8 mouse cellular contexts compared by ENCODE assay signal in genomic region chr12:112665445-112665844, GRCm38 (mm10). TPM values are rescaled to one million over a fixed set of nuclear protein-coding genes. Genes with fewer than 3 reads are reported as not detected.
DNase-seq lines count a peak whose midpoint lies in the region; ATAC-seq and TF ChIP-seq lines count a peak whose summit lies in the region.

No protein-coding gene starts in this region.

- peaks cover 12% of the 10 kb centered on the region for H3K36me3 ChIP-seq in neural tube, embryonic 11.5 days (ENCODE audit: control insufficient read depth, insufficient read depth, low read length)
- H3K36me3 ChIP-seq in forebrain, postnatal 0 days (ENCODE audit: insufficient read depth), result peaks cover 57% of the 10 kb centered on the region
- peaks cover 70% of the 10 kb centered on the region for H3K36me3 ChIP-seq in hindbrain, embryonic 14.5 days (replicated peaks; ENCODE audit: control insufficient read depth, insufficient read depth)
- H3K36me3 ChIP-seq in midbrain, embryonic 12.5 days, result peaks cover 86% of the 10 kb centered on the region

- H3K4me2 ChIP-seq in neural tube, embryonic 11.5 days (ENCODE audit: low read depth), result no peak overlapping the region
- 0 out of 2 replicates have a peak overlapping the region, but pooled peaks have one; percentile 4 for H3K4me2 ChIP-seq in forebrain, postnatal 0 days (ENCODE audit: low read depth)
- peak overlapping the region; percentile 27 for H3K4me2 ChIP-seq in hindbrain, embryonic 14.5 days (replicated peaks)
- H3K4me2 ChIP-seq in midbrain, embryonic 12.5 days (replicated peaks), result peak overlapping the region; percentile 35; the same call in 1 of the 2 replicates

- no peak overlapping the region; the same call in 1 of the 2 replicates for H3K9ac ChIP-seq in neural tube, embryonic 11.5 days (ENCODE audit: low read length)
- peak overlapping the region; percentile 25; the same call in 1 of the 2 replicates for H3K9ac ChIP-seq in forebrain, postnatal 0 days
- H3K9ac ChIP-seq in hindbrain, embryonic 14.5 days, result peak overlapping the region; percentile 9; the same call in 1 of the 2 replicates
- H3K9ac ChIP-seq in midbrain, embryonic 12.5 days (replicated peaks), result no peak overlapping the region

- peaks cover 57% of the 10 kb centered on the region for H3K4me1 ChIP-seq in neural tube, embryonic 11.5 days (ENCODE audit: control insufficient read depth, insufficient read depth, low read length)
- H3K4me1 ChIP-seq in forebrain, postnatal 0 days (ENCODE audit: insufficient read depth), result peaks cover 9% of the 10 kb centered on the region
- peaks cover 60% of the 10 kb centered on the region for H3K4me1 ChIP-seq in hindbrain, embryonic 14.5 days (replicated peaks; ENCODE audit: control insufficient read depth, insufficient read depth, low read length)
- peaks cover 81% of the 10 kb centered on the region for H3K4me1 ChIP-seq in midbrain, embryonic 12.5 days

- TF ChIP-seq CTCF in forebrain, postnatal 0 days (IDR thresholded peaks at IDR 0.05; ENCODE audit: low read depth), result no peak

- 62% methylated on average over 18 of the region's 18 CpGs for WGBS in neural tube, embryonic 11.5 days
- WGBS in forebrain, postnatal 0 days, result 8% methylated on average over 18 of the region's 18 CpGs
- WGBS in hindbrain, embryonic 14.5 days, result 31% methylated on average over 18 of the region's 18 CpGs
- 68% methylated on average over 18 of the region's 18 CpGs for WGBS in midbrain, embryonic 12.5 days

- ATAC-seq in neural tube, embryonic 11.5 days (ENCODE audit: insufficient read depth, low FRiP score, low TSS enrichment), result peak; percentile 20; the same call in 1 of the 2 replicates
- peak; percentile 38 for ATAC-seq in forebrain, postnatal 0 days
- ATAC-seq in hindbrain, embryonic 14.5 days (ENCODE audit: low FRiP score), result peak; percentile 16; the same call in 1 of the 2 replicates
- ATAC-seq in midbrain, embryonic 12.5 days (ENCODE audit: low FRiP score, low read depth), result no peak
- no peak for ATAC-seq in activated CD4-positive, CD25-positive, alpha-beta regulatory T cell, adult 4 months

- no peaks in the 10 kb centered on the region for H3K9me3 ChIP-seq in neural tube, embryonic 11.5 days (ENCODE audit: control insufficient read depth, low read length)
- H3K9me3 ChIP-seq in forebrain, postnatal 0 days (ENCODE audit: low read length), result no peaks in the 10 kb centered on the region
- no peaks in the 10 kb centered on the region for H3K9me3 ChIP-seq in hindbrain, embryonic 14.5 days (ENCODE audit: control insufficient read depth, low read length)
- H3K9me3 ChIP-seq in midbrain, embryonic 12.5 days, result no peaks in the 10 kb centered on the region

- no peak overlapping the region for H3K4me3 ChIP-seq in neural tube, embryonic 11.5 days (ENCODE audit: low read depth, low read length)
- H3K4me3 ChIP-seq in forebrain, postnatal 0 days (ENCODE audit: low read depth, low read length), result no peak overlapping the region
- no peak overlapping the region for H3K4me3 ChIP-seq in hindbrain, embryonic 14.5 days (replicated peaks; ENCODE audit: low read length)
- no peak overlapping the region; the same call in 1 of the 2 replicates for H3K4me3 ChIP-seq in midbrain, embryonic 12.5 days

- no peaks in the 10 kb centered on the region for H3K27me3 ChIP-seq in neural tube, embryonic 11.5 days (ENCODE audit: control insufficient read depth, insufficient read depth, low read length)
- no peaks in the 10 kb centered on the region for H3K27me3 ChIP-seq in forebrain, postnatal 0 days (ENCODE audit: insufficient read depth, low read length)
- no peaks in the 10 kb centered on the region for H3K27me3 ChIP-seq in hindbrain, embryonic 14.5 days (ENCODE audit: control insufficient read depth, insufficient read depth, low read length)
- H3K27me3 ChIP-seq in midbrain, embryonic 12.5 days, result no peaks in the 10 kb centered on the region

- peak overlapping the region; percentile 74 for H3K27ac ChIP-seq in neural tube, embryonic 11.5 days (ENCODE audit: low read depth, low read length)
- H3K27ac ChIP-seq in forebrain, postnatal 0 days (ENCODE audit: low read depth, low read length), result 0 out of 2 replicates have a peak overlapping the region, but pooled peaks have one; percentile 50
- peak overlapping the region; percentile 88 for H3K27ac ChIP-seq in hindbrain, embryonic 14.5 days
- H3K27ac ChIP-seq in midbrain, embryonic 12.5 days (replicated peaks), result peak overlapping the region; percentile 96

- peak; percentile 74 for DNase-seq in neural tube, embryonic 11.5 days (ENCODE audit: low spot score)
- no peak for DNase-seq in neural tube, embryonic 10.5 days (ENCODE audit: extremely low spot score, low spot score)
- peak; percentile 82 for DNase-seq in forebrain, postnatal 0 days
- DNase-seq in hindbrain, embryonic 14.5 days (ENCODE audit: low spot score), result peak; percentile 82
- DNase-seq in layer of hippocampus, postnatal 36 days, result peak; percentile 74 to 80
- DNase-seq in testis, postnatal 10 days (ENCODE audit: low spot score), result no peak

RNA-seq across cellular contexts. Expression of gene Akt1, which starts 9.2 kb away (rescaled TPM):
- 124 and 126 TPM in 2 replicates for polyA plus RNA-seq in neural tube, embryonic 11.5 days (2014; fragmentation: Nextera tagmentation; extraction: Ambion mirVana)
- 213 and 215 TPM in 2 replicates for total RNA-seq in forebrain, postnatal 0 days (2014; rRNA removed)
- 117 TPM in 2 replicates for polyA plus RNA-seq in forebrain, postnatal 0 days (2015; fragmentation: Nextera tagmentation; extraction: Ambion mirVana)
- 69.2 and 70.3 TPM in 2 replicates for polyA plus RNA-seq in hindbrain, embryonic 14.5 days (2014; fragmentation: Nextera tagmentation; extraction: Ambion mirVana)
- total RNA-seq in layer of hippocampus, postnatal 36 days (2021), result 100 to 1,000 TPM; 145 to 156 TPM
- polyA plus RNA-seq in midbrain, embryonic 12.5 days (2016; fragmentation: Nextera tagmentation; extraction: Ambion mirVana), result 74.7 and 80.0 TPM in 2 replicates
- 10 to 100 TPM; 17.3 to 23.5 TPM for polyA plus RNA-seq in activated CD4-positive, CD25-positive, alpha-beta regulatory T cell, adult 4 months (2017; shearing (Covaris generic))

RNA-seq across cellular contexts. Expression of gene Zbtb42, which starts 13.2 kb away (rescaled TPM):
- polyA plus RNA-seq in neural tube, embryonic 11.5 days (2014; fragmentation: Nextera tagmentation; extraction: Ambion mirVana), result 4.4 and 6.7 TPM in 2 replicates
- 1.0 and 3.5 TPM in 2 replicates for total RNA-seq in forebrain, postnatal 0 days (2014; rRNA removed)
- polyA plus RNA-seq in forebrain, postnatal 0 days (2015; fragmentation: Nextera tagmentation; extraction: Ambion mirVana), result 0.77 and 1.2 TPM in 2 replicates
- 2.2 and 4.7 TPM in 2 replicates for polyA plus RNA-seq in hindbrain, embryonic 14.5 days (2014; fragmentation: Nextera tagmentation; extraction: Ambion mirVana)
- under 1 TPM; 0.37 to 0.38 TPM for total RNA-seq in layer of hippocampus, postnatal 36 days (2021)
- 5.2 and 7.3 TPM in 2 replicates for polyA plus RNA-seq in midbrain, embryonic 12.5 days (2016; fragmentation: Nextera tagmentation; extraction: Ambion mirVana)
- 1 to 10 TPM; 2.2 to 2.6 TPM for polyA plus RNA-seq in activated CD4-positive, CD25-positive, alpha-beta regulatory T cell, adult 4 months (2017; shearing (Covaris generic))

RNA-seq across cellular contexts. Expression of gene Siva1, which starts 21.0 kb away (rescaled TPM):
- polyA plus RNA-seq in neural tube, embryonic 11.5 days (2014; fragmentation: Nextera tagmentation; extraction: Ambion mirVana), result 217 and 219 TPM in 2 replicates
- 28.0 and 31.4 TPM in 2 replicates for total RNA-seq in forebrain, postnatal 0 days (2014; rRNA removed)
- polyA plus RNA-seq in forebrain, postnatal 0 days (2015; fragmentation: Nextera tagmentation; extraction: Ambion mirVana), result 50.5 and 61.5 TPM in 2 replicates
- polyA plus RNA-seq in hindbrain, embryonic 14.5 days (2014; fragmentation: Nextera tagmentation; extraction: Ambion mirVana), result 54.2 and 58.4 TPM in 2 replicates
- total RNA-seq in layer of hippocampus, postnatal 36 days (2021), result 10 to 100 TPM; 20.2 to 24.0 TPM
- 133 and 150 TPM in 2 replicates for polyA plus RNA-seq in midbrain, embryonic 12.5 days (2016; fragmentation: Nextera tagmentation; extraction: Ambion mirVana)
- 10 to 100 TPM; 38.7 to 44.6 TPM for polyA plus RNA-seq in activated CD4-positive, CD25-positive, alpha-beta regulatory T cell, adult 4 months (2017; shearing (Covaris generic))

RNA-seq across cellular contexts. Expression of gene Adssl1, which starts 45.6 kb away (rescaled TPM):
- 4.6 and 4.7 TPM in 2 replicates for polyA plus RNA-seq in neural tube, embryonic 11.5 days (2014; fragmentation: Nextera tagmentation; extraction: Ambion mirVana)
- 1.8 and 2.2 TPM in 2 replicates for total RNA-seq in forebrain, postnatal 0 days (2014; rRNA removed)
- polyA plus RNA-seq in forebrain, postnatal 0 days (2015; fragmentation: Nextera tagmentation; extraction: Ambion mirVana), result 3.4 and 4.7 TPM in 2 replicates
- 5.3 and 5.5 TPM in 2 replicates for polyA plus RNA-seq in hindbrain, embryonic 14.5 days (2014; fragmentation: Nextera tagmentation; extraction: Ambion mirVana)
- total RNA-seq in layer of hippocampus, postnatal 36 days (2021), result 10 to 100 TPM; 11.9 to 12.6 TPM
- 1.5 and 1.9 TPM in 2 replicates for polyA plus RNA-seq in midbrain, embryonic 12.5 days (2016; fragmentation: Nextera tagmentation; extraction: Ambion mirVana)
- 1 to 10 TPM in 1 of 2 experiments, under 1 TPM in 1; 0.86 to 1.3 TPM for polyA plus RNA-seq in activated CD4-positive, CD25-positive, alpha-beta regulatory T cell, adult 4 months (2017; shearing (Covaris generic))

RNA-seq across cellular contexts. Expression of gene Cep170b, which starts 54.8 kb away (rescaled TPM):
- polyA plus RNA-seq in neural tube, embryonic 11.5 days (2014; fragmentation: Nextera tagmentation; extraction: Ambion mirVana), result 10.2 and 10.7 TPM in 2 replicates
- total RNA-seq in forebrain, postnatal 0 days (2014; rRNA removed), result 67.0 and 86.7 TPM in 2 replicates
- 22.4 and 31.6 TPM in 2 replicates for polyA plus RNA-seq in forebrain, postnatal 0 days (2015; fragmentation: Nextera tagmentation; extraction: Ambion mirVana)
- 39.5 and 41.9 TPM in 2 replicates for polyA plus RNA-seq in hindbrain, embryonic 14.5 days (2014; fragmentation: Nextera tagmentation; extraction: Ambion mirVana)
- total RNA-seq in layer of hippocampus, postnatal 36 days (2021), result 100 to 1,000 TPM; 171 to 189 TPM
- polyA plus RNA-seq in midbrain, embryonic 12.5 days (2016; fragmentation: Nextera tagmentation; extraction: Ambion mirVana), result 15.0 and 16.8 TPM in 2 replicates
- 1 to 10 TPM; 2.3 to 2.5 TPM for polyA plus RNA-seq in activated CD4-positive, CD25-positive, alpha-beta regulatory T cell, adult 4 months (2017; shearing (Covaris generic))

Comparison
In these comparisons a context has a peak if more than half of its experiments do, and no peak if none do; other contexts are left out.
1. DNase-seq: peak in neural tube, embryonic 11.5 days (single experiment), forebrain, postnatal 0 days (single experiment), hindbrain, embryonic 14.5 days (single experiment) and layer of hippocampus, postnatal 36 days (2 of 2); none in neural tube, embryonic 10.5 days (single experiment) and testis, postnatal 10 days (single experiment).
2. ATAC-seq: peak in neural tube, embryonic 11.5 days (single experiment), forebrain, postnatal 0 days (single experiment) and hindbrain, embryonic 14.5 days (single experiment); none in midbrain, embryonic 12.5 days (single experiment) and activated CD4-positive, CD25-positive, alpha-beta regulatory T cell, adult 4 months (single experiment).
3. H3K9ac ChIP-seq: peak in forebrain, postnatal 0 days (single experiment) and hindbrain, embryonic 14.5 days (single experiment); none in neural tube, embryonic 11.5 days (single experiment) and midbrain, embryonic 12.5 days (single experiment).
4. Peak in every context shown above with its lines, with median percentiles within 50 percentile points of each other: H3K27ac ChIP-seq.